Mouse (Mus musculus) embryonic facial prominence, embryonic 11.5 days (tissue): ENCODE results near the gene Cldn1. TPM values are rescaled to one million over a fixed set of nuclear protein-coding genes. Genes with fewer than 3 reads are reported as not detected.

Source experiments
- ATAC-seq: fragments of 200-750 bp; cut with Nextera tagmentation; replicated peaks from 2 replicates; pipeline ENCODE4 v1.8.0; 2017; ENCODE audit warnings: low read depth; ENCODE audit not compliant: insufficient number of reproducible peaks, low FRiP score, low TSS enrichment
- DNase-seq: peaks from one replicate; pipeline ENCODE4 v3.0.0-alpha.2; 2015; ENCODE audit warnings: low spot score
- H3K27ac ChIP-seq: fragments of 300-500 bp; sonication (generic); replicated peaks from 2 replicates; pipeline ENCODE4 v1.5.1; 2014; ENCODE audit warnings: mild to moderate bottlenecking, low read depth, low read length, control low read depth
- H3K27me3 ChIP-seq: fragments of 300-500 bp; sonication (generic); 2 replicates; pipeline ENCODE4 v1.6.1; 2014; ENCODE audit warnings: mild to moderate bottlenecking, low read length, moderate library complexity, mixed read lengths; ENCODE audit not compliant: control insufficient read depth, insufficient read depth
- H3K36me3 ChIP-seq: fragments of 300-500 bp; sonication (generic); replicated peaks from 2 replicates; pipeline ENCODE4 v1.6.1; 2014; ENCODE audit warnings: low read depth, mild to moderate bottlenecking, low read length, moderate library complexity, mixed read lengths; ENCODE audit not compliant: control insufficient read depth, insufficient read depth
- H3K4me1 ChIP-seq: fragments of 300-500 bp; sonication (generic); 2 replicates; pipeline ENCODE4 v1.6.1; 2014; ENCODE audit warnings: low read length, mixed read lengths; ENCODE audit not compliant: control insufficient read depth, insufficient read depth
- H3K4me2 ChIP-seq: fragments of 300-500 bp; sonication (generic); 2 replicates; pipeline ENCODE4 v1.6.1; 2014; ENCODE audit warnings: low read depth, mild to moderate bottlenecking, control low read depth, low read length, moderate library complexity
- H3K4me3 ChIP-seq: fragments of 300-500 bp; sonication (generic); 2 replicates; pipeline ENCODE4 v1.5.1; 2014; ENCODE audit warnings: low read depth, low read length, control low read depth
- H3K9ac ChIP-seq: fragments of 300-500 bp; sonication (generic); replicated peaks from 2 replicates; pipeline ENCODE4 v1.6.1; 2014; ENCODE audit warnings: mild to moderate bottlenecking, control low read depth, low read length
- H3K9me3 ChIP-seq: fragments of 300-500 bp; sonication (generic); replicated peaks from 2 replicates; pipeline ENCODE4 v1.6.1; 2016; ENCODE audit warnings: mild to moderate bottlenecking, low read length, inconsistent platforms, mixed read lengths; ENCODE audit not compliant: control insufficient read depth
- WGBS: fragments of 180-500 bp; shearing (Covaris S2); extraction: QIAGEN DNeasy Blood & Tissue Kit; methylation state at CpG from one replicate; pipeline ENCODE4 v1.1.7; 2014; 5-methylcytosine and 5-hydroxymethylcytosine counted together
- polyA plus RNA-seq: library from polyadenylated mRNA; unstranded; fragments of >200 nt; fragmentation: Nextera tagmentation; extraction: Ambion mirVana; gene quantifications from 2 replicates; pipeline ENCODE4 v1.2.1, GENCODE M21; 2014

Cldn1 gene
- polyA plus RNA-seq, 1 experiment from 2014 or later, result 10.4 TPM

DNA sequence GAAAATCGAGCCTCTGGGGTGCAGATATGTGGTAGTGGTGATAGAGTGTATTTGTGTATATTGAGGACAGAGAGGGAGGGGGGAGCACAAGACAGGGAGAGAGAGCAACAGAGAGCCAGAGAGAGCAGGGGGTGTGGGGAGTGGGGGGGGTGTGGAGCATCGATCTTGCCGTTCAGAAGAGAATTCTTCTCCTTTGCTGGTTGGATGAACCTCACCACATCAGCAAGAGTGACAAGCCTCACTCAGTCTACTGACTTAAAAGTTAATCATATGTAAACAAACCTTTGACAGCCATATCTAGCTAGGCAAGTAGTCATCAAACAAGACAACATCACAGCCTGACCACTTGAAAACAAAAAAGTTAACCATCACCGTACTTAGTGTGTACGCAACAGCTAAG is 5.5 kb upstream of the Cldn1 start:
- WGBS, result 78% methylated on average over 5 of the region's 5 CpGs
- H3K9me3 ChIP-seq, result no peaks in the 10 kb centered on the region
- no peak for ATAC-seq
- no peaks in the 10 kb centered on the region for H3K27me3 ChIP-seq
- no peak for DNase-seq
- H3K4me1 ChIP-seq, result no peaks in the 10 kb centered on the region
- no peak overlapping the region for H3K4me2 ChIP-seq
- no peak overlapping the region for H3K27ac ChIP-seq
- H3K36me3 ChIP-seq, result no peaks in the 10 kb centered on the region
- no peak overlapping the region for H3K4me3 ChIP-seq
- H3K9ac ChIP-seq, result no peak overlapping the region

GRCm38 (mm10) chr16:26370127-26370526 is 1.5 kb downstream of the Cldn1 start:
- ATAC-seq, result no peak
- Histone ChIP-seq H3K4me1 (no peaks in the 10 kb centered on the region), H3K36me3 (no peaks in the 10 kb centered on the region), H3K27me3 (no peaks in the 10 kb centered on the region), H3K4me2 (no peak overlapping the region), H3K9me3 (no peaks in the 10 kb centered on the region), H3K27ac (no peak overlapping the region), H3K4me3 (no peak overlapping the region), H3K9ac (no peak overlapping the region)
- 94% methylated on average over 1 of the region's 1 CpGs for WGBS
- no peak for DNase-seq

DNA sequence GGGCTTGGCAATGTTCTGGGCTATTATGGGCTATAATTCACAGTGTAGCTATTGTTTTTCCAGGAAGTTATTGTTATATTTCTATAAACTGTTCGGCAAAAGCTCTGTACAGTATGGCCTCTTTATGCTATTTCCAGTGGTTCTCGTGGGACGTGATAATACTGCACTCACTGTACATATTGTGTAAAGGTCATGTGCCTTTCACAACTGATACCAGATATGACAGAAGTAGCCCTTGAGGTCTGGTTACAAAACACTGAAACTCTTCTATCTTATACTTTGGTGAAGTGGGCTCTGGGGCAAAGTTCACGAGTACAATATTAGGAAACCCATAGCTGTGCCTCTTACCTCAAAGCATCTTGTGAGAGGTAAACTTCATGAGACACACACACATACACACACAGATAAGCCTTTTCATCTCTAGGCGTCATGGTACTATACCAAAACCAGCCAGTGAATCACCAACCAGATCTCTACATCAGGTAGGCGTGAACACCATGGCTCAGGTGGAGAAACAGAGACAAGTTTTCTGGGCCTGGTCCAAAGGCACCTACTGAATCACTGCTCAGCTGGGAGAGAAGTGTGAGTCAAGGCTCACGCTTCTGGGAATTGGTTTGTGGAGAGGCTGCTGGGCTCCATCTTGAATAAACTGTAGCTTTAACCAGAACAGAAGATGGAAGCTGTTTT is 2.5 kb downstream of the Cldn1 start:
- no peak overlapping the region for H3K4me3 ChIP-seq
- H3K27ac ChIP-seq, result no peak overlapping the region
- no peak overlapping the region for H3K9ac ChIP-seq
- H3K4me1 ChIP-seq, result no peaks in the 10 kb centered on the region
- H3K36me3 ChIP-seq, result no peaks in the 10 kb centered on the region
- DNase-seq (no peak), ATAC-seq (no peak)
- WGBS, result 92% methylated on average over 7 of the region's 7 CpGs
- H3K27me3 ChIP-seq, result no peaks in the 10 kb centered on the region
- no peaks in the 10 kb centered on the region for H3K9me3 ChIP-seq
- no peak overlapping the region for H3K4me2 ChIP-seq

GRCm38 (mm10) chr16:26368121-26368520 is 3.5 kb downstream of the Cldn1 start:
- no peak for ATAC-seq
- no peak overlapping the region for H3K27ac ChIP-seq
- H3K4me2 ChIP-seq, result no peak overlapping the region
- no peak for DNase-seq
- H3K9ac ChIP-seq, result no peak overlapping the region
- H3K27me3 ChIP-seq, result no peaks in the 10 kb centered on the region
- WGBS, result 69% methylated on average over 5 of the region's 5 CpGs
- H3K9me3 ChIP-seq, result no peaks in the 10 kb centered on the region
- H3K36me3 ChIP-seq, result no peaks in the 10 kb centered on the region
- no peaks in the 10 kb centered on the region for H3K4me1 ChIP-seq
- no peak overlapping the region for H3K4me3 ChIP-seq

GRCm38 (mm10) chr16:26360694-26361093 is 10.9 kb downstream of the Cldn1 start:
- WGBS, result 51% methylated on average over 3 of the region's 3 CpGs
- H3K27ac ChIP-seq, result no peak overlapping the region
- H3K9me3 ChIP-seq, result no peaks in the 10 kb centered on the region
- no peaks in the 10 kb centered on the region for H3K27me3 ChIP-seq
- H3K4me2 ChIP-seq, result no peak overlapping the region
- H3K4me3 ChIP-seq, result no peak overlapping the region
- no peaks in the 10 kb centered on the region for H3K36me3 ChIP-seq
- ATAC-seq (no peak), DNase-seq (no peak)
- no peak overlapping the region for H3K9ac ChIP-seq
- no peaks in the 10 kb centered on the region for H3K4me1 ChIP-seq

DNA sequence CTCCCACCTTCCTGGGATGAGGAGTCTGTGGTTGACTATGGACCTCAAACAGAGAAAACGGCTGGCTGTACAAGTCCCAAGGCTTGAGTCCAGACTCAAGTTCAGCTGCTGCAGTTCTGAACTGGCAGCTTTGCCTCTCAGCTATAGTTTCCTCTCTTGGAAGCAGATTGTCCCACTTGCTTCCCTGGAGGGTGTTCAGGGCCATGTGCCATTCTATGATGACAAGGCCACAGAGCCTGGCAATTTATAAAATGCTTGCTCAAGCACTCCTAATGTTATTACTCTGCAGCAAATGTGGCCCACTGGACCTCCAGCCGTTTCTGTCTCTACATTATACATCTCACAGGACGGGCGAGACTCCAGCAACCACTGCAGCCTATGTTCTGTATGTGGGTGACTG is 12.0 kb downstream of the Cldn1 start:
- no peak for ATAC-seq

DNA sequence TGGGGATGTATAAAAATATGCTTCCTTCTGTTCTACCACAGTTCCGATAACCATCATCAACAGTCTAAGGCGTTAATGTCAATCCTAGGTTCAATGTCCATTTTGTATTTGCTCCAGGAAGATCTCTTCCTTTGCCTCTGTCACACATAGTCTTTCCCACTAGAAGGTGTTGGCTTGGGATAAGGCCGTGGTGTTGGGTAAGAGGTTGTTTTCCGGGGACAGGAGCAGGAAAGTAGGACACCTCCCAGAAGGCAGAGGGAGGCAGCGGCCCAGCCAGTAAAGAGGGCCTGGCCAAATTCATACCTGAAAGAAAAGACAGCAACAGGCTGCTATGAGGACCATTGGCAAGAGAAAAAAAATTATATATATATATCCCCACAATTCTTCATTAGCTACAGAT is 12.7 kb downstream of the Cldn1 start:
- Histone ChIP-seq H3K9ac (no peak overlapping the region), H3K36me3 (no peaks in the 10 kb centered on the region), H3K9me3 (no peaks in the 10 kb centered on the region), H3K4me3 (no peak overlapping the region), H3K4me2 (no peak overlapping the region), H3K27me3 (no peaks in the 10 kb centered on the region), H3K4me1 (no peaks in the 10 kb centered on the region), H3K27ac (no peak overlapping the region)
- no peak for DNase-seq
- WGBS, result 91% methylated on average over 5 of the region's 5 CpGs
- ATAC-seq, result no peak

More for the DNA sequence above, 12.0 kb downstream of the Cldn1 start:
- H3K4me2 ChIP-seq, result no peak overlapping the region
- no peaks in the 10 kb centered on the region for H3K27me3 ChIP-seq
- no peak overlapping the region for H3K27ac ChIP-seq
- no peaks in the 10 kb centered on the region for H3K36me3 ChIP-seq
- WGBS, result 77% methylated on average over 4 of the region's 4 CpGs
- DNase-seq, result no peak
- H3K4me3 ChIP-seq, result no peak overlapping the region
- no peaks in the 10 kb centered on the region for H3K9me3 ChIP-seq
- H3K4me1 ChIP-seq, result no peaks in the 10 kb centered on the region
- no peak overlapping the region for H3K9ac ChIP-seq

DNA sequence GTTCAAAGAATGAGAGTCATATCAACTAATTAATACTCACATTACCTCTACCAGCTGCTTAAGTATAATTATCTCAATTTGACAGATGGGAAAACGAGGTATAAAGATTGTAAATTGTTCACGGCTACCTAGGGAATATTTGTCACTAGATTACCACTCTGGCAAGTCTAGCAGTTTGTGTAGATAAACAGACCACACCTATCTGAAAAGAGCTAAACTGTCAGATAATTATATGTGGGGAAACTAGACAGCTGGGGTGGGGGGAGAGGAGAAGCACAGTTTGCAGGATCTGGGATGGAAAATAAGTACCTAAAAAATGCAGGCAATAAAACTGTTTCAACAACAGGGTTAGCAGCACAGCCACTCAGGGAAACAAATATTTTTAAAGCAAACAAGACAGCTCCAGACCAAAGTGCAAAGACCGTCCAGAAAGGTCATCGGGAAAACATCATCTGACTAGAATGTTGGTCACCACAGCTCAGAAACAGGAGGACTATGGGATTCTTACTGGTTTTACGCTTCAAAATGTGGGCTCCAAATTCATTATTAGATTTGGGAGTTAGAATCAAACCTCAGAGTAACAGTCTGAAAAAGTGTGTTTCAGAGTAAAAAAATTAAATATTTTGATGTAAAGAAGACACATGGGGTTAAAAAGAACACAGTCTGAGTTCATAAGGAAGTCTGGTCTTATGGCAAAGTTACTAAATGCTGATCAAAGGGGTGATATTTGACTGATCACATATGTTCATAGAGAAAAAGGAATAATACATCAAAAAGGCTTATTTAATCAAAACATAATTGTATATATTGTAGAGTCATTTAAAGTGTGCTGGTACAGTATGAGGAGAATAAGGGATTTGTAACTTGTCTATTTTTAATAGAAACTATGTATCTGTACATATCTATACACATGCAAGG is 13.5 kb downstream of the Cldn1 start:
- WGBS, result 67% methylated on average over 5 of the region's 5 CpGs
- no peak for DNase-seq
- H3K36me3 ChIP-seq, result no peaks in the 10 kb centered on the region
- H3K4me3 ChIP-seq, result no peak overlapping the region
- no peaks in the 10 kb centered on the region for H3K27me3 ChIP-seq
- H3K9ac ChIP-seq, result no peak overlapping the region
- H3K27ac ChIP-seq, result no peak overlapping the region
- no peaks in the 10 kb centered on the region for H3K4me1 ChIP-seq
- H3K4me2 ChIP-seq, result no peak overlapping the region
- no peaks in the 10 kb centered on the region for H3K9me3 ChIP-seq
- no peak for ATAC-seq
